Mouse (Mus musculus) A20 (cell line): ENCODE measurements around the gene Myh2.

ENCODE experiments used
- DNase-seq: peaks from one replicate; pipeline ENCODE4 v3.0.0-alpha.2; 2011; ENCODE audit warnings: low read depth, low spot score

Myh2 gene

DNA sequence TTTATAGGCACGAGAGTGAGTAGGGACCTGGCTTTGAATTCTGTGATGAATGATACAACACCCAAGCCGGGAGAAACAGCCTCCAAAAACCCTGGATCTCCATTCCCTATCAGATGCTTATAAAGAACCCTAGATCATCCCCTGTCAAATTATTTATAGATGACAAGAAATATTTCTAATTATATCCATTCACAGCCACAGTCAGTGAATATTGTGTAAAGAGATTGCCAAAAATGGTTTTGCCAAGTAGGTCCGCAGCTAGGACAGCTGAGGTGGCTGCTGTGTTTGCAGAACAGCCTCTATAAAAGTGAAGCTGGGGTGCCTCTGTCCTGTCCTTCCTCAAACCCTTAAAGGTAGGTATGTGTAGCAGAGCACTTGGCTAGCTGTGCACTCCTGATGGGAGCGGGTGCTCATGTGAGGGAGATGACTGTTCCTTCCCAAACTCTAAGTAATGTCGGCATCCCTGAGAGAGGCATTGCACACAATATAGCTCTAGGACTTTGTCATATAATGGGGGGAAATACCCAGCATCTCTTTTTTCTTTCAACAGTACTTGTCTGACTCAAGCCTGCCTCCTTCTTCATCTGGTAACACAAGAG is 66.8 kb downstream of the Myh2 start, which contains the start of gene Myh4:
Gene Myh4, plus strand, starts transcription at position 549 of the 599 bp plus-strand sequence.
- DNase-seq, result no peak

DNA sequence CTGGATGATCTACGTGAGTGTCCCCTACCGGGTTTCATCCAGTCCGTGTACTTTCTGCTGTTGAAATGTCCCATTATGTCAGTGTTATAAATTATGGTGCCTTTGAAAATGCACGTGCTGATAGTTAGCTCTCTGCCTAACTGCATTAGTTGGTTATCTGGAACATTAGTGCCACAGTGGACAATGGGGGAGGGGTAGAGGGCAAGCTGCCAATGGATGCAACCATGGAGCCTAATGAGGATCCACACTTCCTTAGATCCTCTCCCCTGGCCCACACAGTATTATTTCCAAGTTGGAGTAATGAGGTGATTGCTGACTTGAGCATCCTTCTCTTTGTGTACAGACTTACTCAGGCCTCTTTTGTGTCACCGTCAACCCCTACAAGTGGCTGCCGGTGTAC is 70.2 kb downstream of the Myh2 start:
- DNase-seq, result no peak
